Mouse (Mus musculus): ENCODE data around the gene Itga2b.
A peak's percentile ranks its signal among the peaks of the same experiment; 100 is the strongest.

Itga2b gene

DNA sequence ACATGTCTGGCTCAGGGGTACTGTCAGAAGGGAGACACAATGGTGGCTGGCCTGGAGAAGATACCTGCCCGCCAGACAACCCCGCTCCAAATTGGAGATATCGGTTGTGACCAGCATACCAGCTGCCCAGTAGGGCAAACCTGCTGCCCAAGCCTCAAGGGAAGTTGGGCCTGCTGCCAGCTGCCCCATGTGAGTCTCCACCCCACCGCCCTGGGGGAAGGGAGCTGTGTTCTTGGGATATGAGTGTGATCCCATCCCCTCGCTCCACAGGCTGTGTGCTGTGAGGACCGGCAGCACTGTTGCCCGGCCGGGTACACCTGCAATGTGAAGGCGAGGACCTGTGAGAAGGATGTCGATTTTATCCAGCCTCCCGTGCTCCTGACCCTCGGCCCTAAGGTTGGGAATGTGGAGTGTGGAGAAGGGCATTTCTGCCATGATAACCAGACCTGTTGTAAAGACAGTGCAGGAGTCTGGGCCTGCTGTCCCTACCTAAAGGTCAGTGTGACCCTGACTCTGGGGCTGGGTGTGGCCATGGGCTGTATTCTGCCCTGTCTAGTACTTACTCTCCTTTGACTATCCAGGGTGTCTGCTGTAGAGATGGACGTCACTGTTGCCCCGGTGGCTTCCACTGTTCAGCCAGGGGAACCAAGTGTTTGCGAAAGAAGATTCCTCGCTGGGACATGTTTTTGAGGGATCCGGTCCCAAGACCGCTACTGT lies 34.0 kb downstream of the Itga2b start:
- peak; percentile 70 for DNase-seq (ENCODE audit: low spot score)

DNA sequence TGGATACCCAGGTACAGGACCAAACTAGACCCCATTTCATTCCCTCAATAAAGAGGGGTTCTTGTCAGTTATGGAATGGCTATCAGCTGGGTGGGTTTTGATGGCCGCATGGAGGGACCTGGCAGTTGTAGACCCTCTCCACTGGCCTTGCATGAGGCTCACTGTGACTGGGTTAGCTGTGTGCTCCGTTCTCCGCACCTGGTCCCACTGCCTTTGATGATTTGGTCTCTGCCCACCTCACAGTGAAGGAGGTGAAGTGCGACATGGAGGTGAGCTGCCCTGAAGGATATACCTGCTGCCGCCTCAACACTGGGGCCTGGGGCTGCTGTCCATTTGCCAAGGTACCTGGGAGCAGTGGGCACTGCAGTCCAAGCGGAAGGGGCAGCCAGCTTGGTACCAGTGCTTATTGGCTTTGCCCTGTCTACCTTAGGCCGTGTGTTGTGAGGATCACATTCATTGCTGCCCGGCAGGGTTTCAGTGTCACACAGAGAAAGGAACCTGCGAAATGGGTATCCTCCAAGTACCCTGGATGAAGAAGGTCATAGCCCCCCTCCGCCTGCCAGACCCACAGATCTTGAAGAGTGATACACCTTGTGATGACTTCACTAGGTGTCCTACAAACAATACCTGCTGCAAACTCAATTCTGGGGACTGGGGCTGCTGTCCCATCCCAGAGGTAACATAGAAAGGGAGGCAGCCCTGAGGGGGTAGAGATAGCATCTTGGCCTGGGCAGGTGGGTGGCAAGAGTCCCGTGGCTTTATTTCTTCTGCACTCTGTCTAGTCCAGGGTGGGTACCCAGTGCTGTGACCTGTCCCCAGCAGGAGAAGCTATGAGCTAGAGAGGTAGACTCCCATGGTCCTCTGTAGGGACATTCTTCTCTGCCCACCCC lies 34.9 kb downstream of the Itga2b start:
- no peak for DNase-seq (ENCODE audit: low spot score)

DNA sequence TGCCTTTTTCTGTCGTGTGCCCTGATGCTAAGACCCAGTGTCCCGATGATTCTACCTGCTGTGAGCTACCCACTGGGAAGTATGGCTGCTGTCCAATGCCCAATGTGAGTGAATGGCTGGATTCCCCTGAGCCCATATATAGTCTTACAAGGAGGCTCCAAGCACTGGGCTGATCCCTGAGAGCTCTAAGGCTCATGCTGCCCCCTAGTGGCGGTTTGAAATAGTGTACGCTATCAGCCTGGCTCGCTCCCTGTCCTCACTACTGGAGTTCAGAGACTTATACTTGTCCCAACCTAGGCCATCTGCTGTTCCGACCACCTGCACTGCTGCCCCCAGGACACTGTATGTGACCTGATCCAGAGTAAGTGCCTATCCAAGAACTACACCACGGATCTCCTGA lies 35.5 kb downstream of the Itga2b start:
- peak; percentile 91 for DNase-seq (ENCODE audit: low spot score)

DNA sequence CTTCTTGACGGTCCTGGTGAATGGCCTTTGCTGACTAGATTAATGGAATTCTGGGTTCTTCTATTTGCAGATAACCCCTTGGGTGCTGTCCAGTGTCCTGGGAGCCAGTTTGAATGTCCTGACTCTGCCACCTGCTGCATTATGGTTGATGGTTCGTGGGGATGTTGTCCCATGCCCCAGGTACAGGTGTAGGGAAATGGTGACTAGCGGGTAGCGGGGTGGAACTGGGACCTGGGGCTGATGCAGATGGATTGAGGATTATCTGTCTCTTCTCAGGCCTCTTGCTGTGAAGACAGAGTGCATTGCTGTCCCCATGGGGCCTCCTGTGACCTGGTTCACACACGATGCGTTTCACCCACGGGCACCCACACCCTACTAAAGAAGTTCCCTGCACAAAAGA lies 36.1 kb downstream of the Itga2b start:
- no peak for DNase-seq (ENCODE audit: low spot score)

DNA sequence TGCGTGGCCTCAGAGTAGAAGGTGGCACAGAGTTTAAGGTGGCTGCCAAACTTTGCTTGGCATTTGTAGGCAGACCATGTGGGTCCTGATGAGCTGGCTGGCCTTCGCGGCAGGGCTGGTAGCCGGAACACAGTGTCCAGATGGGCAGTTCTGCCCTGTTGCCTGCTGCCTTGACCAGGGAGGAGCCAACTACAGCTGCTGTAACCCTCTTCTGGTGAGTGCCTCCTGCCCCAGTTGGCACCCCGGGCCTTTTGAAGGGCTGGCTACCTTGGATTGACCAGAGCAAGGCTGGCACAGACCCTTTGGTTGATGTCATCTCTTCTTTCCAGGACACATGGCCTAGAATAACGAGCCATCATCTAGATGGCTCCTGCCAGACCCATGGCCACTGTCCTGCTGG lies 37.0 kb downstream of the Itga2b start:
- DNase-seq (ENCODE audit: low spot score) = peak; percentile 65

DNA sequence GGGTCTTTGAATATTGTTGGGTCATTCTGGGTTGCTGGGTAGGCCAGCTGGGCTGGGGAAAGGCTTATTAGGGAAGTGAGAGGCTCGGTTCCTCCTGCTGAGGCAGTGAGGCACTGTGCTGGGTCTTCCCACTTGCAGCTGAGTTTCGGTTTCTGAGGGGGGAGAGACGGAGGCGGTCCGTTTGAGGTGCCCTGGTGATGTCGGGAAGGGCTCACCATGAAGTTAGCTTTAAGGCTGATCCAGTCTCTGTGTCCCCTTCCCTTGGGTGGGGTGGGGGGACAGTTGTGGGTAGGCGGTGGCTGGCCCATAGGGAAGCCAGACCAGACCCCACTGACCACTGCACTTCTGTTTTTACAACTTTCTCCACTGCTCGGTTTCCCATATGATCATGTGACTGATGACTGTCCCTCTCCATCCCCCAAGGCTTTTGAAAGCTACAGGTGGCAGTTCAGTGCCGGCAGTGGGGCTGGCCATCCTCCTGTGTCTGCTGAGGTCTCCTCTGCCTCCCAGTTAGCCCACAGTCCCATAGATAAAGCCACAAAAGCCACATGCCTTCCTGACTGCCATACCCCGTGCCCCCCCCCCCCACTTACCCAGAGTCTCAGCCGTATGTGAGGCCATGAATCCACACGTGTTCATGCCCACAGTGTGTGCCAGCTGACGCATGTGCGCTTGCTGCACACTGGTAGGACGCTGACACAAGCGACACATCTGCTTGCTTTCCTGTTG lies 37.6 kb downstream of the Itga2b start:
- DNase-seq (ENCODE audit: low spot score) = no peak

DNA sequence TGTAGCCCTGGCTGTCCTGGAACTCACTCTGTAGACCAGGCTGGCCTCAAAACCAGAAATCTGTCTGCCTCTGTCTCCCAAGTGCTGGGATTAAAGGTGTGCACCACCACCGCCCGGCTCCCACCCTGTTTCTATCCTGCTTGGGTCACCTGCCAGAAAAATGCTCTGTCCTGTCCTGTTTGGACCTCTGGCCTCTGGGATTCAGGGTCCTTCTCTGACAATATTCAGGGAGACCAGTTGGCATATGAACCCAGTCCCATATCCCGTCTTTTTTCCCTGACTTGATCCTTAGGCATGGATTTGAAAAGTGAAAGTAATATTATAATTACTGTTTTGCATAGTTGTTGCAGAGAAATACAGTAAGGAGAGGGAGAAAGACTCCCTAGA lies 38.2 kb downstream of the Itga2b start:
- no peak for DNase-seq (ENCODE audit: low spot score)

DNA sequence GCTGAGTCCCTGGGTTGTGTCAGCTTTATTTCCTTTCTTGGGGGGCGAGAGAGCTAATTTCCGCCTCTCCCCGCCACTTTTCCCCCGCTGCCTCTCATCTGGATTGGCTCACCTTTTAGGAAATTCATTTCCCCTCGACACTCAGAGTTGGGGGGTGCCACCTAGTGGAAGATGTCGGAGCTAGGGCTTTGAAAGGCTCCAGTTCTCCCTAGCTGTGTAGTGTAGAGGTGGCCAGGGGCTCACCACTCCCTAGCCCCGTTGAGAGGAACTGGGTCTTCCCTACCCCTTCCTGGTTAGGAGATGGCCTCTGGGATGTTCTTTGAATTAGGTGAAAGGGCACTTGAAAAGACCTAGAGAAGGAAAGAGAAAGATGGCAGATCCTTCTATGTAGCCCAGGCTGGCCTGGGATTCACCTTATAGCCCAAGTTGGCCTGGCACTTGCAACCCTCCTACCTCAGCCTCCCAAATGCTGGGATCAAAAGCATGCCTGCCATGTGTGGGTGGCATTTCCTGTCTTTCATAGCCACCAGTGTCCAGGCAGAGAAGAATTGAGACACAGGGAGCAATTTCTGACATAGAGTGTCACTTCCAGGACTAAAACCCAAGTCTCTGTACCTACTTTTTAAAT lies 38.8 kb downstream of the Itga2b start:
- DNase-seq (ENCODE audit: low spot score) = peak; percentile 89

DNA sequence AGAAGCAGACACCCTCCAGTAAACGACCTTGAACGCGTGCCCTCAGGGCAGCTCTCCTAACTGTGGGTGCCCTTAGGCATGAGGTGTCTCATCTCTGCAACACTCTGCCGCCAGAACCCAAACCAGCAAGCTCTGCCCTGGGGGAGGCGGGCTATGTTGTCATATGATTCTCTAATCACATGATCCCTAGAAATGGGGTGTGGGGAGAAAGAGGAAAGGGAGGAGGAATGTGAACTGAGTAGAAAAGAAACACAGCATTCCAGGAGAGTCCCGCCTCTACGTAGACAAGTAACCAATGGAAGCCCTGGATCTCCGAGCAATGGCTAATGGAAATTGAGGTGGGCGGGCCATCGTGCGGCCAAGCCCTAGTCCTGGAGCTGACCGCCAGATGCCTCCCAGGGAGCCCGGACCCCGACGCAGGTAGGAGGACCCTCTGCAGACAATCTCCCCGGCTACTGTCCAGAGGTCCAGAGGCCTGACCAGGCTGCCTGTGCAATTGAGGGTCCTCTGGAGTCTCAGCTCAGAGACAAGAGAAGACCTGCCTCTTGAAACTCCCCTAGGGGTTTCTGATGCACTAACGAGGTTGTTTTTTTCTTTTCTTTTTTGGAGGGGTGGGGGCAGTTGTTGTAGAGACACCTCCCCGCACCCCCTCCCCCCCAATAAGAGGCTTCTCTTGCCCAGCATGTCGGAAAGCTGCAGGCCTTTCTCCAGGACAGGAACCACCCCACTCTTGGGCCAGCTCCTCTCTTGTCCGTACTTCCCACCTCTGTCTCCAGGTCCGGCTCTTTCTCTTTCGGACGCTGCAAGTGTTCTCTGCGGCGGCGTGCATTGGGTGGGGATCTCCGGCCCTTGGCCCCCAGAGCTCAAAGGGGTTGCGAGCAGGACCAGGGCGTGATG lies 39.6 kb downstream of the Itga2b start, which contains the start of gene Grn:
Gene Grn, plus strand, starts transcription at position 195 of the 897 bp plus-strand sequence.
- DNase-seq (ENCODE audit: low spot score) = peak; percentile 94

- no peak for DNase-seq (ENCODE audit: low spot score)
These were observed 40.4 kb downstream of the Itga2b start for GRCm38 (mm10) chr11:102429551-102429950.

DNA sequence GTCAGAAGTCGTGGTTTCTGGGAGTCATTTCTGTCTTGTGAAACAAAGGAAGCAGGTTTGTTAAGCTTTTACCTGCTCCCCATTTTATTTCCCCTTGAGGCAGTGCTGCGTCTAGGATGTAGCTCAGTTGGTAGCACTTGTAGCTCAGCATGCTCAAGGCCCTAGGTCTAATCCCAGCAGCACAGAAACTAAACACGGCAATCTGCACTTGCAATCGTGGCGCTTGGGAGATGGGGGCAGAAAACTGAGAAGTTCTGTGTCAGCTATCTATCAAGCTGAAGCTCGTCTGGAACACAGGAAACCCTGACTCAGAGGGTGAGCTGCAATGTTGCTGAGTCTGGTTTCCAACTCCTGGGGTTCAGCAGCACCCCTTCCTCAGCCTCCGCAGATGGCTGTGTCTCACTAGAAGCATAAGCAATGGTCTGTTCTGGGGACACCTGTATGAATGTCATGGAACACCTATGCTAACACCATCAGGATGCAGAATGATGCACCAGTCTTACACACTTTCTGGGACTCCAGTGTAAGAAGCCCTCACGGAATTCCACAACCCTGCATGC lies 40.9 kb downstream of the Itga2b start:
- no peak for DNase-seq (ENCODE audit: low spot score)

DNA sequence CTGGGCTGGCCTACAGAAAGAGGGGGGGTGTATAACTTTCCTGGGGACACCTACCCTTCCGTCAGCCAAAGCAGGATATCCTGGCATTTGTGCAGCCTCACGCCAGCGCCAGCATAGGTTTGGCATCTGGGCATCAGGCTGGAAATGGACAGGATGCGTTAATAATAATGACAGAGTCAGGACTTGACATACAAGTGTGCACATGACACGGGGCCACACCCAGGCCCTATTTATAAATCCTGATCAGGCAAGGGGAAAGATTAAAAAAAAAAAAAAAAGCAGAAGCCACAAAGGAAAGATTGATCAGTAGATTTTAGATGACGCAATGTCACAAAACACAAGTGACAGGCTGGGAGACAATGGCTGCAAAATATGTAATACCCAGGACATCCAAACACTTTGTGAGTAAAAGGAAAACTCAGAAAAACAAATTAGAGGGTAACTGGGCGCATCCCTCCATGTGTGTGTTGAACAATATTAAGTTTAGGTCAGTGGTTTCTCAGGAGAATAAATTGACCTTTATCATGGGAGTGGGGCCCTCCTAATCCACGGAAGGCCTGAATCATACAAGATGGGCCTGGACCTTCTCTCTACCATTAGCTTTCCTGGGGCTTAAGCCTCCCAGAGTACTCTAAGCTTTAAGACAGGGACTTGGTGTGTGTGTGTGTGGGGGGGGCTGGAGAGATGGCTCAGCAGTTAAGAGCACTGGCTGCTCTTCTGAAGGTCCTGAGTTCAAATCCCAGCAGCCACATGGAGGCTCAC lies 44.2 kb downstream of the Itga2b start:
- DNase-seq (ENCODE audit: low spot score) = no peak

DNA sequence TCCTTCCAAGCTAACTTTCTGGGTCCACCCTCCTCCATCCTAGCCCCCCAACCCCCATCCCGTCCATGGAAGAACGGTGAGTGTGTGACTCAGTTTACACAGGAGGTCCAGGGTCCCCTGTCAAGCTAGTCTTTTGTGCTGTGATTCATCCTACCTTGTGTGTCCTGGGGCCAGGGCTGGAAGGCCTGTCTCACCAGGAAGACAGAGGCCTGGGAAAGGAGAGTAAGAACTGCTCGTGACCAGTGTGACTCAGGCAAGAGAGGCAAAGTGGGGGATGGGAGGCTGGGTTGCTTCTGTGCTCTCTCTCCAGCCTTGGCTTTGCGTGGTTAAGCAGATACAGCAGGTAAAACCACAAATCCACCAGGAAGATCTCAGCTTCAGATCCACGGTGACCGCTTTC lies 45.3 kb downstream of the Itga2b start:
- DNase-seq (ENCODE audit: low spot score) = peak; percentile 68

DNA sequence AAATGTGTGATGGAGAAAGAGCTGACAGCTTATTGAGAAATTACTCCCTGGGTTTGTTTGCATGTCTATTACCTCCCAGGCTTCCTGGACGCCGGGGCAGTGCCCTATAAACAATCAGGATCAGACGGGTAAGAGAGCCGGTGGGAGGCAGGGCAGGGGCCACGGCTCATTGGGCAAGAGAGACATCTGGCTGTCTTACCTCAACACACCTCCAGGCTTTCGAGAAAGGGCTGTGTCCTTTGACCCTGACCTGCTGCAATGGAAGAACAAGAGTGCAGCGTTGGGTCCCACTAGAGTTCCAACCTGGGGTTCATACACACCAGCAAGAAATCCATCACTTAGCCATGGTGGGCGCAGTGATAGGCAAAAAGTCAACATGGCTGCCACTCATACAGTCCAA lies 48.4 kb downstream of the Itga2b start:
- no peak for DNase-seq (ENCODE audit: low spot score)

DNA sequence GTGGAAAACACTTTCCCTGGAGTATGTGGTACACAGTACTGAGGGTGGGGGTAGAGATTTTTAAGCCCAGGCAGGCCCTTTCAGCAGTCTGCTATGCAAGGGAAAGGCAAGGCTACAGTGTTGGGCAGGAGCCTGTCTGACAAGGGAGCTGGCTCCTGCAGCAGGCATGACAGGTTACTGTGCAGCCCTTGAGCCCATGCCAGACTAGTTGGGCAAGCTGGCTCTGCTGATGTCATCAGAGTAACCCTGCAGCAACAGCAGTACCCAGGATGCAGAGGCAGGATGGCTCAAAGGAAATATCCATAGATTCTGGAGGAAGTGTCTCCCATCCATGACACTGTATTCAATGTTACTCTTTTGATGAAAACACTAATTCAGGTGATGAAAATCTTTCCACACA lies 51.0 kb downstream of the Itga2b start:
- peak; percentile 51 for DNase-seq (ENCODE audit: low spot score)

DNA sequence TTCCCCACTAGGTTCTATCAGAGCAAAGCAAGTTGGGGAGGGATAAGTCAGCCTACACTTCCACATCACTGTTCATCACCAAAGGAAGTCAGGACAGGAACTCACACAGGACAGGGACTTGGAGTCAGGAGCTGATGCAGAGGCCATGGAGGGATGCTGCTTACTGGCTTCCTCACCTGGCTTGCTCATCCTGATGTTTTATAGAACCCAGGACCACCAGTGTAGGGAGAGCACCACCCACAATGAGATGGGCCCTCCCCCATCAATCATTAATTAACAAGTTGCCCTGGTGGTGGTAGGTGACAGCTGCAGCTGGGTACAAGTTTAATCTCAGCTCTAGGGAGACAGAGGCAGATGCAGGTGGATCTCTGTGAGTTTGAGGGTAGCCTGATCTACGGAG lies 52.8 kb downstream of the Itga2b start:
- no peak for DNase-seq (ENCODE audit: low spot score)

DNA sequence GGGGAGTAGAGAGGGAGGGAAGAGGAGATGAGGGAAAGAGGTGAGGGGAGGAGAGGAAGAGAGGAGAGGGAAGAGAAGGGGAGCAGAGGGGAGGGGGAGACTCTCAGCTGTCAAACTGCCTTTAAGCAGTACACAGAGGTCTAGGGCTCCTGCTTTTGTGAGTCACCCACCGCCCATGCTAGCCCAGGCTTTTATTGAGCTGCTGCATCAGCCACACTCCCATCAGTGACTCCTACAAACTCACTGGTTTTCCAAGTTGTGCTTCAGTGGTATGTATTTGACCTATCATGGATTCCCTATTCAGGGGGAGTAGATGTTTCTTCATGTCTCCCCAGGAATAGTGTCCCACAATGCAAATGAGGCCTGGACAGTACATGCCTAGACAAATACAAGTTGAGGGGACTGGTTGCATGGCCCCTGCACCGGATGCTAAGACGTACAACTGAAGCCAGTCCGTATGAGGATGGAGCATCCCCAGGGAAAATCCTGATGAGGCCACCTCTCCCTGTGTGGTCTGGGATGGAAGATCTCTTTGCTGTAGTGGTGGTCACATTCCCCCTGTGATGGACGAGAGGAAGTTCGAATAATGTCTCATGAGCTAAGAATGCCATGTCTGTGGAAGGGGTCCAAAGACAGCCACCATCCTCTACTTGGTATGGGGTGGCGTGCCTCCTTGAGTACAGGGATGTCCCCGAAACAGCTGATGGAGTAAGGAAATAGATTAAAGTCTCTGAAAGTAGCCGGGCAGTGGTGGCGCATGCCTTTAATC lies 54.7 kb downstream of the Itga2b start:
- no peak for DNase-seq (ENCODE audit: low spot score)

DNA sequence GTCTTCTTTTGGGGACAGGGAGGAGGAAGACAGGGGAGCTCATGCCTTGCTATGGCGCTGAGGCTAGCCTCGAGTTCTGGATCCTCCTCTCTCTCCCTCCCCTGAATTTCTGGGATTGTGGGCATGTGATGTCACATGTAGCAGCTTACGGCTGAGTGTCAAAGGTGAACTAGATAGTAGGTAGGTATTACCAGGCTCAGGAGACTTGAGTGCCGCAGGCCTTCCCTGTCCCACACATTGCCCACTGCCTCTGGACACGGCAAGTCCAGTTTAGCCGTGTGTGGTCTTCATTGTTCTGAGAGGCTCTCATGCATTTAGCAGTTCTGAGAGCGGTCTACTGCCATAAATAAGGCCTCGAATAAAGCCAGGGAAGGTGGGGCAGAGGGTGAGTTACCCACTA lies 56.9 kb downstream of the Itga2b start:
- no peak for DNase-seq (ENCODE audit: low spot score)

GRCm38 (mm10) chr11:102411704-102412103 lies 58.2 kb downstream of the Itga2b start:
- DNase-seq (ENCODE audit: low spot score) = peak; percentile 93
